9 mouse cellular contexts compared by ENCODE assay signal in the genomic region with DNA sequence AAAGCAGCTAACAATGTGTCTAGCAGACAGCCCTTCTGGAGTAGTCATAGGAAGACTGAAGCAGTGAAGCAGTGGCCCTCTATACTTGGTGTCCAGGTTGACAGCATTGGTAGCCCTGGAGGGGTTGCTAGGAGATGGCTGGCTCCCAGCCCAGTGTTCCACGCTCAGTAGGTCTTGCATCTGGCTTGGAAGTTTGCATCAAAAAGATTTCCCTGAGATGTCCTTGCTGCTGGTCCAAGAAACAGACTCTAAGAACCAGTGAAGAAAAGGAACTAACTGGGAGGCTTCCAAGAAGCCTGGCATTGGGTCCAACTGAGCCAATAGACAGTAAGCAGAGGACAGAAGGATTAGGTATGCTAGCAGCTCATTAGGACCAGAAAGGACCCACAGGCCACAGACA. TPM values are rescaled to one million over a fixed set of nuclear protein-coding genes. Genes with fewer than 3 reads are reported as not detected.
A peak's percentile ranks its signal among the peaks of the same experiment; 100 is the strongest.
DNase-seq lines count a peak whose midpoint lies in the region; ATAC-seq lines count a peak whose summit lies in the region.
"Had no signal": no experiment of that assay in that cellular context is flagged by ENCODE, and none has a peak within 500 bp of the region (broad histone marks: within the 10 kb centered on the region; RNA-seq: fewer than 3 reads in every experiment).

No protein-coding gene starts in this region.

- H3K27ac ChIP-seq in midbrain, embryonic 16.5 days (ENCODE audit: low read length) = no peak overlapping the region
- H3K27ac ChIP-seq in midbrain, embryonic 11.5 days (ENCODE audit: low read depth, low read length) = no peak overlapping the region
- no peak overlapping the region for H3K27ac ChIP-seq in limb, embryonic 10.5 days
- H3K27ac ChIP-seq: heart, embryonic 13.5 days had no signal

- no peaks in the 10 kb centered on the region; the same call in 1 of the 2 replicates for H3K36me3 ChIP-seq in midbrain, embryonic 16.5 days (ENCODE audit: control insufficient read depth, insufficient read depth, low read length)
- H3K36me3 ChIP-seq in midbrain, embryonic 11.5 days (ENCODE audit: control insufficient read depth, insufficient read depth, low read length) = no peaks in the 10 kb centered on the region
- no peaks in the 10 kb centered on the region for H3K36me3 ChIP-seq in limb, embryonic 10.5 days
- H3K36me3 ChIP-seq: heart, embryonic 13.5 days had no signal

- H3K4me1 ChIP-seq in midbrain, embryonic 16.5 days (ENCODE audit: control insufficient read depth, insufficient read depth, low read length) = no peaks in the 10 kb centered on the region
- H3K4me1 ChIP-seq in midbrain, embryonic 11.5 days (ENCODE audit: control insufficient read depth, insufficient read depth, low read length) = no peaks in the 10 kb centered on the region
- H3K4me1 ChIP-seq in limb, embryonic 10.5 days = no peaks in the 10 kb centered on the region

- H3K4me2 ChIP-seq in midbrain, embryonic 16.5 days (ENCODE audit: low read length) = no peak overlapping the region
- H3K4me2 ChIP-seq in midbrain, embryonic 11.5 days = no peak overlapping the region
- H3K4me2 ChIP-seq: heart, embryonic 13.5 days had no signal

- H3K9ac ChIP-seq in midbrain, embryonic 16.5 days (ENCODE audit: low read depth, low read length) = no peak overlapping the region
- no peak overlapping the region for H3K9ac ChIP-seq in midbrain, embryonic 11.5 days (ENCODE audit: low read length)
- H3K9ac ChIP-seq: heart, embryonic 13.5 days had no signal

- no peak overlapping the region for H3K4me3 ChIP-seq in midbrain, embryonic 16.5 days (ENCODE audit: low read depth, low read length)
- H3K4me3 ChIP-seq in midbrain, embryonic 11.5 days (ENCODE audit: low read depth, low read length) = no peak overlapping the region
- no peak overlapping the region for H3K4me3 ChIP-seq in limb, embryonic 10.5 days
- H3K4me3 ChIP-seq: heart, embryonic 13.5 days had no signal

- no peaks in the 10 kb centered on the region for H3K27me3 ChIP-seq in midbrain, embryonic 16.5 days (ENCODE audit: control insufficient read depth, insufficient read depth, low read depth, low read length)
- H3K27me3 ChIP-seq in midbrain, embryonic 11.5 days (ENCODE audit: control insufficient read depth, insufficient read depth, low read length) = no peaks in the 10 kb centered on the region
- H3K27me3 ChIP-seq in limb, embryonic 10.5 days (ENCODE audit: low read depth, poor library complexity, severe bottlenecking) = no peaks in the 10 kb centered on the region
- H3K27me3 ChIP-seq: heart, embryonic 13.5 days had no signal

- ATAC-seq in midbrain, embryonic 16.5 days = peak; percentile 68; the same call in 1 of the 2 replicates
- no peak for ATAC-seq in midbrain, embryonic 11.5 days (ENCODE audit: low FRiP score)
- ATAC-seq: intestine, postnatal 0 days had no signal

- whole genome bisulfite sequencing in midbrain, embryonic 16.5 days = 65% methylated on average over 1 of the region's 1 CpGs
- 78% methylated on average over 1 of the region's 1 CpGs for WGBS in midbrain, embryonic 11.5 days
- WGBS in limb, embryonic 10.5 days = 85% methylated on average over 1 of the region's 1 CpGs

- DNase-seq in midbrain, embryonic 11.5 days (ENCODE audit: low spot score, missing footprints) = no peak
- peak; percentile 62 to 74 for DNase-seq in frontal cortex, postnatal 14 days (ENCODE audit: low spot score in 2 of 2)
- peak; percentile 52 to 79 for DNase-seq in left cerebral cortex, adult 8-10 months (ENCODE audit: low spot score in 2 of 2)
- DNase-seq in telencephalon, adult 2 months (ENCODE audit: low read depth, low spot score) = peak; percentile 52
- no peak for DNase-seq in limb, embryonic 10.5 days (ENCODE audit: low spot score)
- no peak for DNase-seq in heart, postnatal 25 days (ENCODE audit: low spot score)

- H3K9me3 ChIP-seq in midbrain, embryonic 16.5 days (replicated peaks; ENCODE audit: control insufficient read depth, low read length, poor library complexity, severe bottlenecking) = no peaks in the 10 kb centered on the region
- H3K9me3 ChIP-seq in midbrain, embryonic 11.5 days (ENCODE audit: control insufficient read depth, low read length) = no peaks in the 10 kb centered on the region
- no peaks in the 10 kb centered on the region for H3K9me3 ChIP-seq in limb, embryonic 10.5 days (replicated peaks)
- H3K9me3 ChIP-seq: heart, embryonic 13.5 days had no signal

- intact Hi-C loops in heart, postnatal 25 days (cut with DNase I) = no loop called here

RNA-seq across cellular contexts. Expression of gene Slc2a8, which starts 55.5 kb away (rescaled TPM):
- polyA plus RNA-seq in midbrain, embryonic 16.5 days (2015; fragmentation: Nextera tagmentation; extraction: Ambion mirVana) = 20.7 and 21.7 TPM in 2 replicates
- 8.4 and 9.5 TPM in 2 replicates for polyA plus RNA-seq in midbrain, embryonic 11.5 days (2014; fragmentation: Nextera tagmentation; extraction: Ambion mirVana)
- total RNA-seq in left cerebral cortex, adult 8-10 months (2022) = 10 to 100 TPM; 21.9 to 27.0 (median 24.9) TPM
- polyA plus RNA-seq in limb, embryonic 10.5 days (2016; fragmentation: Nextera tagmentation; extraction: Ambion mirVana) = 16.5 and 22.3 TPM in 2 replicates
- 10 to 100 TPM; 14.6 to 16.0 TPM for total RNA-seq in heart, postnatal 25 days (2021)

Comparison
In these comparisons a context has a peak if more than half of its experiments do, and no peak if none do; other contexts are left out.
1. DNase-seq: peak in frontal cortex, postnatal 14 days (2 of 2), left cerebral cortex, adult 8-10 months (2 of 2) and telencephalon, adult 2 months (single experiment); none in midbrain, embryonic 11.5 days (single experiment), limb, embryonic 10.5 days (single experiment) and heart, postnatal 25 days (single experiment).